Mouse (Mus musculus): Measurements from ENCODE around the gene Neo1. TPM values are rescaled to one million over a fixed set of nuclear protein-coding genes. Genes with fewer than 3 reads are reported as not detected.
"Not testable (repeated sequence)": the region's sequence is repeated elsewhere in the genome, so short reads cannot be mapped to it uniquely, and the experiment has no call there.

Neo1 gene
- polyA plus RNA-seq, 2 experiments, result 1.5 TPM

DNA sequence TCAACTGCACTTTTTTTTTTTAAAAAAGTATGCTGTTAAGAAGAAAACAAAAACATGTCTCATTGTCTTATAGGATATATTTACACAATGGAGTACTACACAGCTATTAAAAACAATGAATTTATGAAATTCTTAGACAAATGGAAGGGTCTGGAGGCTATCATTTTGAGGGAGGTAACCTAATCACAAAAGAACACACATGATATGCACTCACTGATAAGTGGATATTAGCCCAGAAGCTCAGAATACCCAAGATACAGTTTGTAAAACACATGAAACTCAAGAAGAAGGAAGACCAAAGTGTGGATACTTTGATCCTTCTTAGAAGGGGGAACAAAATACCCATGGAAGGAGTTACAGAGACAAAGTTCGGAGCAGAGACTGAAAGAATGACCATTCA is 90.3 kb downstream of the Neo1 start:
- 70% methylated on average over 1 of the region's 1 CpGs for WGBS (ENCODE audit: insufficient replicate concordance)
- peak; percentile 46; the same call in 1 of the 2 replicates for TF ChIP-seq EP300 (IDR thresholded peaks at IDR 0.05; ENCODE audit: low read depth)
- H3K36me3 ChIP-seq (replicated peaks; ENCODE audit: control insufficient read depth, insufficient read depth, low read depth); H3K4me3 ChIP-seq (ENCODE audit: insufficient read depth in 1 of 2, low read depth in 2 of 2, low read length in 2 of 2); H3K9me3 ChIP-seq (ENCODE audit: control insufficient read depth, low read length); H3K27me3 ChIP-seq (ENCODE audit: control insufficient read depth, insufficient read depth, low read length); DNase-seq (ENCODE audit: low read depth in 3 of 3, low spot score in 3 of 3); H3K27ac ChIP-seq; H3K4me2 ChIP-seq (ENCODE audit: low read depth); H3K9ac ChIP-seq (replicated peaks); H3K4me1 ChIP-seq (replicated peaks; ENCODE audit: control insufficient read depth in 2 of 2, insufficient read depth in 2 of 2, low read length in 1 of 2): not testable (repeated sequence)
- peak; percentile 68; the same call in 1 of the 2 replicates for ATAC-seq (ENCODE audit: insufficient read depth)

GRCm38 (mm10) chr9:58934776-58935175 is 101.5 kb downstream of the Neo1 start:
- Histone ChIP-seq H3K4me2 (ENCODE audit: low read depth) (no peak overlapping the region), H3K4me1 (replicated peaks; ENCODE audit: control insufficient read depth in 2 of 2, insufficient read depth in 2 of 2, low read length in 1 of 2) (no peaks in the 10 kb centered on the region), H3K9ac (replicated peaks) (no peak overlapping the region), H3K27ac (no peak overlapping the region), H3K27me3 (ENCODE audit: control insufficient read depth, insufficient read depth, low read length) (no peaks in the 10 kb centered on the region), H3K4me3 (ENCODE audit: insufficient read depth in 1 of 2, low read depth in 2 of 2, low read length in 2 of 2) (no peak overlapping the region), H3K36me3 (replicated peaks; ENCODE audit: control insufficient read depth, insufficient read depth, low read depth) (no peaks in the 10 kb centered on the region), H3K9me3 (ENCODE audit: control insufficient read depth, low read length) (no peaks in the 10 kb centered on the region)
- no peak for TF ChIP-seq EP300 (IDR thresholded peaks at IDR 0.05; ENCODE audit: low read depth)
- TF ChIP-seq CTCF (IDR thresholded peaks at IDR 0.05; ENCODE audit: low read depth), result no peak
- DNase-seq (ENCODE audit: low read depth in 3 of 3, low spot score in 3 of 3) (no peak), ATAC-seq (ENCODE audit: insufficient read depth) (no peak)
- WGBS (ENCODE audit: insufficient replicate concordance), result 40% methylated on average over 2 of the region's 2 CpGs

DNA sequence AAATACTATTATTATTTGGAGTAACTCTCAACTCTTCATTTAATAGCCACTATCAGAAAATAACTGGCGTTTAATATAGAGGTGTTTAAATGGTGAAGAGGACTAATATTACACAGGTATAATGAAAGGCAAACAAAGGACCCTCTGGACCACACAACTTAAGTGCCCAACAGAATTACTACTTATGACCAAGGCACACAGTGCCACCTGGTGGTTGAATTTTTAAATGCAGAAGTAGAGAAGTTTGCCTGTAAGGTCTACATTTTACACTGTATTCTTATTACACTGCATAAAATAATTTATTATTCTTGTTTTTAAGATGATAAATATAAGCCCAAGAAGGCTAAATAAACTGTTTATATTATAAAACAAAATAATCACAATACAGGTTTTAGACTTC is 108.1 kb downstream of the Neo1 start:
- no peak overlapping the region for H3K4me2 ChIP-seq (ENCODE audit: low read depth)
- H3K9ac ChIP-seq (replicated peaks), result no peak overlapping the region
- ATAC-seq (ENCODE audit: insufficient read depth) (no peak), DNase-seq (ENCODE audit: low read depth in 3 of 3, low spot score in 3 of 3) (peak in 1 of 3 experiments; percentile 26)
- H3K36me3 ChIP-seq (replicated peaks; ENCODE audit: control insufficient read depth, insufficient read depth, low read depth), result no peaks in the 10 kb centered on the region
- no peaks in the 10 kb centered on the region for H3K9me3 ChIP-seq (ENCODE audit: control insufficient read depth, low read length)
- no peak overlapping the region for H3K27ac ChIP-seq
- no peaks in the 10 kb centered on the region for H3K27me3 ChIP-seq (ENCODE audit: control insufficient read depth, insufficient read depth, low read length)
- TF ChIP-seq EP300 (IDR thresholded peaks at IDR 0.05; ENCODE audit: low read depth), result no peak
- peak; percentile 68; the same call in 1 of the 2 replicates for TF ChIP-seq CTCF (IDR thresholded peaks at IDR 0.05; ENCODE audit: low read depth)
- 15% methylated on average over 1 of the region's 1 CpGs for WGBS (ENCODE audit: insufficient replicate concordance)
- H3K4me3 ChIP-seq (ENCODE audit: insufficient read depth in 1 of 2, low read depth in 2 of 2, low read length in 2 of 2), result no peak overlapping the region
- no peaks in the 10 kb centered on the region for H3K4me1 ChIP-seq (replicated peaks; ENCODE audit: control insufficient read depth in 2 of 2, insufficient read depth in 2 of 2, low read length in 1 of 2)

GRCm38 (mm10) chr9:58902869-58903585 is 133.2 kb downstream of the Neo1 start:
- no peak overlapping the region for H3K9ac ChIP-seq (replicated peaks)
- H3K36me3 ChIP-seq (replicated peaks; ENCODE audit: control insufficient read depth, insufficient read depth, low read depth), result no peaks in the 10 kb centered on the region
- no peak overlapping the region for H3K27ac ChIP-seq
- no peaks in the 10 kb centered on the region for H3K9me3 ChIP-seq (ENCODE audit: control insufficient read depth, low read length)
- 36% methylated on average over 6 of the region's 6 CpGs for WGBS (ENCODE audit: insufficient replicate concordance)
- H3K27me3 ChIP-seq (ENCODE audit: control insufficient read depth, insufficient read depth, low read length), result no peaks in the 10 kb centered on the region
- DNase-seq (ENCODE audit: low read depth in 3 of 3, low spot score in 3 of 3) (peak; percentile 7 to 31 (median 11)), ATAC-seq (ENCODE audit: insufficient read depth) (no peak)
- TF ChIP-seq CTCF (IDR thresholded peaks at IDR 0.05; ENCODE audit: low read depth) (peak; percentile 57), EP300 (IDR thresholded peaks at IDR 0.05; ENCODE audit: low read depth) (no peak)
- no peak overlapping the region for H3K4me3 ChIP-seq (ENCODE audit: insufficient read depth in 1 of 2, low read depth in 2 of 2, low read length in 2 of 2)
- H3K4me2 ChIP-seq (ENCODE audit: low read depth), result no peak overlapping the region
- H3K4me1 ChIP-seq (replicated peaks; ENCODE audit: control insufficient read depth in 2 of 2, insufficient read depth in 2 of 2, low read length in 1 of 2), result no peaks in the 10 kb centered on the region

GRCm38 (mm10) chr9:58899602-58900001 is 136.6 kb downstream of the Neo1 start:
- Histone ChIP-seq H3K4me3 (ENCODE audit: insufficient read depth in 1 of 2, low read depth in 2 of 2, low read length in 2 of 2) (no peak overlapping the region), H3K9ac (replicated peaks) (no peak overlapping the region), H3K27ac (no peak overlapping the region), H3K36me3 (replicated peaks; ENCODE audit: control insufficient read depth, insufficient read depth, low read depth) (no peaks in the 10 kb centered on the region), H3K4me1 (replicated peaks; ENCODE audit: control insufficient read depth in 2 of 2, insufficient read depth in 2 of 2, low read length in 1 of 2) (no peaks in the 10 kb centered on the region), H3K9me3 (ENCODE audit: control insufficient read depth, low read length) (no peaks in the 10 kb centered on the region), H3K27me3 (ENCODE audit: control insufficient read depth, insufficient read depth, low read length) (no peaks in the 10 kb centered on the region), H3K4me2 (ENCODE audit: low read depth) (no peak overlapping the region)
- TF ChIP-seq EP300 (IDR thresholded peaks at IDR 0.05; ENCODE audit: low read depth), result no peak
- TF ChIP-seq CTCF (IDR thresholded peaks at IDR 0.05; ENCODE audit: low read depth), result no peak
- ATAC-seq (ENCODE audit: insufficient read depth), result no peak
- no peak for DNase-seq (ENCODE audit: low read depth in 3 of 3, low spot score in 3 of 3)

Measured in liver, embryonic 14.5 days (tissue).